Mouse (Mus musculus) lung, embryonic 16.5 days (tissue): ENCODE data around the gene Slc25a30. TPM values are rescaled to one million over a fixed set of nuclear protein-coding genes. Genes with fewer than 3 reads are reported as not detected.

ENCODE experiments used
- ATAC-seq: fragments of 200-750 bp; cut with Nextera tagmentation; 2 replicates; pipeline ENCODE4 v1.8.0; 2017; ENCODE audit warnings: low read depth, mild to moderate bottlenecking, moderate library complexity
- H3K27ac ChIP-seq: fragments of 300-500 bp; sonication (generic); 2 replicates; pipeline ENCODE4 v1.5.1; 2014; ENCODE audit warnings: mild to moderate bottlenecking, control low read depth, low read length
- H3K27me3 ChIP-seq: fragments of 300-500 bp; sonication (generic); 2 replicates; pipeline ENCODE4 v1.6.1; 2014; ENCODE audit warnings: low read depth, low read length, mixed read lengths; ENCODE audit not compliant: control insufficient read depth, insufficient read depth
- H3K36me3 ChIP-seq: fragments of 300-500 bp; sonication (generic); 2 replicates; pipeline ENCODE4 v1.6.1; 2014; ENCODE audit warnings: low read length; ENCODE audit not compliant: control insufficient read depth, insufficient read depth
- H3K4me1 ChIP-seq: fragments of 300-500 bp; sonication (generic); replicated peaks from 2 replicates; pipeline ENCODE4 v1.6.1; 2014; ENCODE audit warnings: low read length, mixed read lengths; ENCODE audit not compliant: control insufficient read depth, insufficient read depth
- H3K4me2 ChIP-seq: fragments of 300-500 bp; sonication (generic); 2 replicates; pipeline ENCODE4 v1.6.1; 2014; ENCODE audit warnings: low read depth, low read length, control low read depth
- H3K4me3 ChIP-seq: fragments of 300-500 bp; sonication (generic); 2 replicates; pipeline ENCODE4 v1.5.1; 2014; ENCODE audit warnings: mild to moderate bottlenecking, low read length, control low read depth
- H3K9ac ChIP-seq: fragments of 300-500 bp; sonication (generic); 2 replicates; pipeline ENCODE4 v1.6.1; 2014; ENCODE audit warnings: low read length, control low read depth
- H3K9me3 ChIP-seq: fragments of 300-500 bp; sonication (generic); 2 replicates; pipeline ENCODE4 v1.6.1; 2016; ENCODE audit warnings: low read length; ENCODE audit not compliant: control insufficient read depth
- WGBS: fragments of 180-500 bp; shearing (Covaris S2); extraction: QIAGEN DNeasy Blood & Tissue Kit; methylation state at CpG from one replicate; pipeline ENCODE4 v1.1.7; 2014; 5-methylcytosine and 5-hydroxymethylcytosine counted together
- polyA plus RNA-seq: library from polyadenylated mRNA; unstranded; fragments of >200 nt; fragmentation: Nextera tagmentation; extraction: Ambion mirVana; gene quantifications from 2 replicates; pipeline ENCODE4 v1.2.1, GENCODE M21; 2015

Slc25a30 gene
- polyA plus RNA-seq, 1 experiment from 2014 or later: 3.3 TPM

DNA sequence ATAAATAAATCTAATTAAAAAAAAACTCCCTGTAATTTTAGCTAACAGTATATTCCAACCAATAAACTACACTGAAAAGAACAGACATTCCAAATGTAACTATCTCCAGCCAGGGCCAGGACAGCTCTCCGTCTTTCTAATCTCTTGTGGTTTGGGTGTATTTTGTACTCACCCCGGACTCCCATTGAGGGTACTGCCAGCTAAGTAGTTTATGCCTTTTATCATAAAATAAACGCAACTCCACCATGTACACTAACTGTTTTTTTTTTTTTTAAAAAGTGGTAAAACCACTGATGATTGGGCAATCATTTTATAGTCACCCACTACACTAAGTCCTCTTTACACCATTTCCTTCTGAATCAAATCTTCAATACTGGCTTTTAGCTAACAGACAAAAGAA lies 51.2 kb downstream of the Slc25a30 start:
- no peak for ATAC-seq
- WGBS: 90% methylated on average over 3 of the region's 3 CpGs
- Histone ChIP-seq H3K4me3 (no peak overlapping the region), H3K4me2 (no peak overlapping the region), H3K9me3 (no peaks in the 10 kb centered on the region), H3K36me3 (peaks cover 31% of the 10 kb centered on the region), H3K27me3 (no peaks in the 10 kb centered on the region), H3K4me1 (no peaks in the 10 kb centered on the region), H3K27ac (no peak overlapping the region), H3K9ac (no peak overlapping the region)

DNA sequence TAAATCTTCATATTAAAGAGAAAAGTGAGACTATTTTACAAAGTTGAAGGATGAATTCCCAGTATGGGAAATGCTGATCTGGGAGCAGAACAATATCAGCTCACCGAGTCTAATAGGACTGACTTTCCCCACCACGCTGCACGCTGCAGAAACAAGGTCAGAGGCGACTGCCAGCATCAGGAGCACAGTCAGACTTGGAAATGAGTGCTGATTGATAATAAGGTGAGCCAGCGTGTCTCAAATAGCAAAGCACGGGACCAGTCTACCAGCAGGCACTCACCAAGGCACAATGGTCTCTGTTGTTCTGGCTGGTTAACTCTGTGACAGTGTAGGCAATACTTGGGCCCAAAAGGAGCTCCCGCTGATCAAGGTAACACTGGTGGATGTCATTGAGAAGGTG lies 54.2 kb downstream of the Slc25a30 start:
- no peak overlapping the region for H3K9ac ChIP-seq
- no peaks in the 10 kb centered on the region for H3K9me3 ChIP-seq
- H3K4me1 ChIP-seq: no peaks in the 10 kb centered on the region
- H3K36me3 ChIP-seq: peaks cover 45% of the 10 kb centered on the region
- no peak for ATAC-seq
- H3K4me2 ChIP-seq: no peak overlapping the region
- no peak overlapping the region for H3K27ac ChIP-seq
- WGBS: 91% methylated on average over 7 of the region's 7 CpGs
- no peaks in the 10 kb centered on the region for H3K27me3 ChIP-seq
- H3K4me3 ChIP-seq: no peak overlapping the region

DNA sequence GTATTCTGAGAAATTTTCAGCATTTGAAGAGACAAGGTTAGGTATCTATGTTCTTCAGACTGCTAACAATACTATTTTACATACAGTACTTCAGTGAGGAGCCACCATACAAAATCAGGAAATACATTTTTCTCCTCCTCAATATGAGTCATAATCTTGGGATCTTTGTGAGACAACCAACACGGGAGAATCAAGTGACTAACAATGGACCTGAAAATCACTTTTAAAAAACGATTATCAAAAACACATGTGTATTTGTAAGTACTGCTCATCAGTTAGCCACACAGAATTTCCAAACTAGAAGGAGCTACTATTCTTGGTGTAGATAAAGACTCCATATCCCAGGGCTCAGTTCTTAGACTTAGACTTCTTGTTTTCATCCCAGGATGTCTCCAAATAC lies 55.5 kb downstream of the Slc25a30 start:
- Histone ChIP-seq H3K9me3 (no peaks in the 10 kb centered on the region), H3K9ac (no peak overlapping the region), H3K27me3 (no peaks in the 10 kb centered on the region), H3K36me3 (peaks cover 43% of the 10 kb centered on the region), H3K4me1 (no peaks in the 10 kb centered on the region), H3K27ac (no peak overlapping the region), H3K4me3 (no peak overlapping the region), H3K4me2 (no peak overlapping the region)
- 83% methylated on average over 2 of the region's 2 CpGs for whole genome bisulfite sequencing
- ATAC-seq: no peak

DNA sequence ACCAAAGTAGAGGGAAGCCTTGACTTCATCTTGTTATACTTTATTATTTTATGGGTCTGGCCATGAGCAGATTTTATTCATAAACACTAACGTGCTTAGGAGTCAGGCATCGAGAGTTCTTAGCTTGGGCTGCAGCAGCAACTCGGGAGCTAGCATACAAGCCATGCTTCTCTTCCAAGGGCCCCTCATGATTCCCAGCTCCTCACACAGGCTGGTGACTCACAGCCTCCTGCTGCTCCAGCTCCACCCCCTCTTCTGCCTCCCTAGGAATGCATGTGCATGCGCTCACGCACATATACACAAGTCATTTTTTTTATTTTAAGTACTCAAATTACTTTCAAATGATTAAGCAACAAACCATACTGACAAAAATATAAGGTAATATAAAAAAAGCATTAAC lies 58.7 kb downstream of the Slc25a30 start:
- no peak for ATAC-seq
- no peaks in the 10 kb centered on the region for H3K4me1 ChIP-seq
- H3K9ac ChIP-seq: no peak overlapping the region
- no peaks in the 10 kb centered on the region for H3K9me3 ChIP-seq
- no peak overlapping the region for H3K27ac ChIP-seq
- H3K4me2 ChIP-seq: no peak overlapping the region
- peaks cover 49% of the 10 kb centered on the region for H3K36me3 ChIP-seq
- H3K4me3 ChIP-seq: no peak overlapping the region
- 87% methylated on average over 5 of the region's 5 CpGs for WGBS
- H3K27me3 ChIP-seq: no peaks in the 10 kb centered on the region

DNA sequence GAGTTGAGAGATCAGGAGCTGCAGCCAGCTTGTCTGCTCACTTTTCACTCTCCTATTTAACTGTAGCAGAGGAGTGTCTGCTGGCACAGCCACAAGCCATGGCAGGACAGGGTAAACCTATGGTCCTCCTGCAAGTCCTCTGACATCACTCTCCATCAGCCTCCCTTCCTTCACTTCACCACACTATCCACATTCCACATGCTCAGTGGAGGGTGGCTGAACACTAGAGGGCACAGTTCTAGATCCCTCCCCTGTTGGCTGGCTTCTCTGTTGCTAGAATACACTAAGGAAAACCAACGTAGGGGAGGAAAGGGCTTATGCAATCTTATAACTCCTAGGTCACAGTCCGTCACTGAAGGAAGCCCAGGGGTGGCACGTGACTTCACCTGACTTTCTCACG lies 59.8 kb downstream of the Slc25a30 start:
- no peak overlapping the region for H3K4me3 ChIP-seq
- H3K27ac ChIP-seq: no peak overlapping the region
- 0 out of 2 replicates have a peak, but pooled peaks have one; percentile 23 for ATAC-seq
- H3K4me1 ChIP-seq: no peaks in the 10 kb centered on the region
- no peaks in the 10 kb centered on the region for H3K27me3 ChIP-seq
- peaks cover 48% of the 10 kb centered on the region for H3K36me3 ChIP-seq
- WGBS: 61% methylated on average over 4 of the region's 4 CpGs
- H3K4me2 ChIP-seq: no peak overlapping the region
- no peak overlapping the region for H3K9ac ChIP-seq
- no peaks in the 10 kb centered on the region for H3K9me3 ChIP-seq

DNA sequence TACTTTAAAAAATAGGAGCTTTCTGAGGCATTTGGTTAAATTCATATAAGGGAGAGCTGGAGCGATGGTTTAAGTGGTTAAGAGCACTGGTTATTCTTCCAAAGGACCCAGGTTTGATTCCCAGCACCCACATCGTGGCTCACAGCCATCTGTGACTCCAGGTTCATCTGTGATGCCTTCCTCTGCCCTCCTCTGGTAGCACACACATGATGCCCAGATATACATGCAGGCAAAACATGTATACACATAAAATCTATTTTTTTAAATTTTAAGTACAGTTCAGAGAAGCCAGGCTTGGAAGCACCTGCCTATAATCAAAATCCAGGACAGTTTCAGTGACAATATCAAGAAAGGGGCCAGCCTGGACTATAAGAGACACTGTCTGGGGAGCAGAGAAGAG lies 64.0 kb downstream of the Slc25a30 start:
- Histone ChIP-seq H3K27me3 (no peaks in the 10 kb centered on the region), H3K36me3 (peaks cover 49% of the 10 kb centered on the region), H3K4me1 (no peaks in the 10 kb centered on the region), H3K9me3 (no peaks in the 10 kb centered on the region), H3K9ac (no peak overlapping the region), H3K4me2 (no peak overlapping the region), H3K27ac (no peak overlapping the region), H3K4me3 (no peak overlapping the region)
- 98% methylated on average over 2 of the region's 2 CpGs for WGBS
- ATAC-seq: no peak

DNA sequence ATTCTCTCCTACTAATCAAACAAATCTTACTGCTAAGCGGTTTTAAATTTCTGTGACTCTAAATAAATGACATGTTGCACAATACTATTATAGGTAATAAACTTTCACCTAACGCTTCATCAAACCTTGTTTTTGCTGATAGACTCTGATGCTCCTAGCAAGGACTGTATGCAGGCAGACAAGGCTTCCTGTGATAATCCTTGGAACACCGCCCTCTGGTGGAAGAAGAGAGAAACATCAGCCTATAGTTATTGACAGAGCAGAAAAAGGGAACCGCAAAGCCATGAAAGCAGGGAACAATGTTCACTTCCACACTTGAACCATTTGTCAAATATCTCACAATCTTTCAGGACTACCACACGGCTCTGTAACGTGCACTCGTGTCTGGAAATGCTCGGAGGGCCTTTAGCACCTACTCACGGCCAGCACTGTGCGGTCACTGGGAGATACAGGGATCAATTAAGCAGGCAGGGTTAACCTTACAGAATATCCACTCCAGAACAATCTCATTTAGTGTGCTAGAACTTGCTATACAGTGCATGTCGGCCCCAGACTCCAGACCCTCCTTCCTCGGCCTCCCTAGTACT lies 64.8 kb downstream of the Slc25a30 start:
- no peak for ATAC-seq
- H3K4me2 ChIP-seq: no peak overlapping the region
- H3K9ac ChIP-seq: no peak overlapping the region
- WGBS: 54% methylated on average over 12 of the region's 12 CpGs
- no peaks in the 10 kb centered on the region for H3K9me3 ChIP-seq
- H3K27me3 ChIP-seq: no peaks in the 10 kb centered on the region
- H3K36me3 ChIP-seq: peaks cover 45% of the 10 kb centered on the region
- H3K27ac ChIP-seq: no peak overlapping the region
- H3K4me1 ChIP-seq: no peaks in the 10 kb centered on the region
- H3K4me3 ChIP-seq: no peak overlapping the region

DNA sequence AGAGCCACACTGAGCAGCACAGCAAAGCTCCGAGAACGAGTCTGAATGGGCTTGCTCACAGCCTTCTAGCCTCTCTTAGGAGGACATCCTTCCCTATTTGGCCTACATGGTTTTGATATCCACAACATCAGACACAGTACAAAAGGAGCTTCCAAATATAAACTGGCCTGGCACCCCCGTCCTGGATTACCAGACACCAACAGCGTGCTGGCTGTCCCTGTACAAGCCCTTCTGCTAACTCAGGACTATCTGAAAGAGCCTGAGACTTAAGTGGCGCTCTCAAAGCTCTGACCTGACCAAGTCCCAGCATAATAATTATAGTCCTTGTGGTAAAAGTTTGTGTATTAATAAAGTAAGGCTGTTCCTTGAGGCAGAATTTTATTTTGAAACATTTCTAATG lies 66.7 kb downstream of the Slc25a30 start:
- Histone ChIP-seq H3K27ac (no peak overlapping the region), H3K4me2 (no peak overlapping the region), H3K4me1 (no peaks in the 10 kb centered on the region), H3K9me3 (no peaks in the 10 kb centered on the region), H3K9ac (no peak overlapping the region), H3K4me3 (no peak overlapping the region), H3K36me3 (peaks cover 50% of the 10 kb centered on the region), H3K27me3 (no peaks in the 10 kb centered on the region)
- ATAC-seq: no peak
- 94% methylated on average over 5 of the region's 5 CpGs for WGBS

DNA sequence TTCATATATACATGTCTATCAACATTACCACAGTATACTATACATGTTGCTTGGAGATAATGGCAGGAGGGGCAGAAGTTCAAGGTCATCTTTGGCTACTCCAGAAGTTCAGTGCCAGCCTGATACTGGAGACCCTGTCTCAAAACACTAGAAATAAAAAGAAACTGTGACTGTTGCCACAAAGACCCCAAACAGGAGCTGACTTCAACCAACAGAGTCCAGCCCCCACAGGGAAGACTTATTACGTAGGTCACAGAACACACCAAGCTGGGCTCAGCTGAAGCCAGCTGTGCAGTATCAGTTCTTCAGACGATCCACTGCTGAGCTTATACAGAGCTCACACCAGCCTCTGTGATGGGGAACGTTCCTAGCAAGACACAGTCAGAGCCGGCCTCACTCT lies 70.4 kb downstream of the Slc25a30 start:
- ATAC-seq: no peak
- no peaks in the 10 kb centered on the region for H3K9me3 ChIP-seq
- WGBS: 87% methylated on average over 4 of the region's 4 CpGs
- no peak overlapping the region for H3K27ac ChIP-seq
- H3K4me3 ChIP-seq: no peak overlapping the region
- H3K36me3 ChIP-seq: peaks cover 47% of the 10 kb centered on the region
- no peak overlapping the region for H3K9ac ChIP-seq
- H3K27me3 ChIP-seq: no peaks in the 10 kb centered on the region
- H3K4me2 ChIP-seq: no peak overlapping the region
- H3K4me1 ChIP-seq: no peaks in the 10 kb centered on the region

DNA sequence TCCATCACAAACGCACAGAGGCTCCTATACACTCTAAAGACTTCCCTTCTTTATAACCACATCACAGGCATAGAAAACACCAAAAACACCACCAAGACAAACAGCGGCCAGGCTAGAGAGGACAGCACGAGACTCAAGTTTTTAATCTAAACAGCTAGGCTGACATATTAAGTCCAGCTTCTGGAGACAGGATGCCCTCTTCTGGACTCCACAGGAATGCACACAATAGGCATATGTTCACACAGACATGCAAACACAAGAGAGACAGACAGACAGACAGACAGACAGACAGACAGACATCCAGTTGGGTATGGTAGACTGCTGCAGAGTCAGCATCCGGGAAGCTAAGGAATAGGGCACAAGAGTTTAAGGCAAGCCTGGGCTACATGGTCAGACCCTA lies 73.2 kb downstream of the Slc25a30 start:
- Histone ChIP-seq H3K27ac (no peak overlapping the region), H3K27me3 (no peaks in the 10 kb centered on the region), H3K4me2 (no peak overlapping the region), H3K9me3 (no peaks in the 10 kb centered on the region), H3K36me3 (peaks cover 42% of the 10 kb centered on the region), H3K9ac (no peak overlapping the region), H3K4me3 (no peak overlapping the region), H3K4me1 (no peaks in the 10 kb centered on the region)
- WGBS: 68% methylated on average over 4 of the region's 4 CpGs
- ATAC-seq: no peak
